Comparison of ENCODE assay signal across 1 mouse cellular context in the genomic region with DNA sequence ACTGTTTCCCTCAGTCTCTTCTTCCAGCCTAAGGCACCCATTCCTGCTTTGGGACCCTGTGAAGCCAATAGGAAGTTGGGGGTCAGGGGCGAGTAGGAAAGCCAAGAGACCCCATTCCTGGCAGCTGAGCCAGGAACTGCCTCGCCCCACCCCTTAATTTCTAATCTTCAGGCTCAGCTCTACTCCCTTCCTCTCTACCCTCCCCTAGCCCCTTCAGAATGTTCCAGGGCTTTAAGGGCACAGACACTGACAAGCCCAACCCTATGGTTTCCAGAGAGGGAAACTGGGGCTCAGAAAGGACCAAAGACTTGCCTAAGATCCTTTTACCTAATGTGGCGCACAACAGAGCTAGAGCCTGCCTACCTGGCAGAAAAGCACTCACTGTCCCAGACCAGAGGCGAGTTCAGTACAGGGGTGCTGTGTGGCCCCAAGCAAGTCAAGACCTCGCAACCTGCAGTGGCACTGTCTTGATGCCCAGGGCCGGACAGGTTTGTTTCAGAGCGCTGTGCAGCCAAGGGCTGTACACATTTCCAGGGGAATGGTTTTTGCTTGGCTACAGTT.
TF ChIP-seq lines count a peak whose summit lies in the region.

No protein-coding gene starts in this region.

TF ChIP-seq in MEL, 35 proteins besides CTCF, POLR2A, EP300 and RAD21:
- TF ChIP-seq ELF1 (IDR thresholded peaks at IDR 0.05; ENCODE audit: low read depth, low read length) (0 out of 2 replicates have a peak, but pooled peaks have one; percentile 7), NELFE (IDR thresholded peaks at IDR 0.05; ENCODE audit: low read depth, low read length) (peak; percentile 2; the same call in 1 of the 2 replicates), ZMIZ1 (IDR thresholded peaks at IDR 0.05; ENCODE audit: low read depth, low read length) (peak; percentile 13; the same call in 1 of the 2 replicates), HCFC1 (IDR thresholded peaks at IDR 0.05; ENCODE audit: low read depth, low read length) (no peak), SIN3A (IDR thresholded peaks at IDR 0.05; ENCODE audit: low read length) (0 out of 2 replicates have a peak, but pooled peaks have one; percentile 15)
TF ChIP-seq in MEL: peak in this region for 4.
